Mouse (Mus musculus): Measurements from ENCODE around the gene Spata16. TPM values are rescaled to one million over a fixed set of nuclear protein-coding genes. Genes with fewer than 3 reads are reported as not detected.

Spata16 gene
- polyA plus RNA-seq, 1 experiment from 2014 or later: not detected

- H3K4me2 ChIP-seq (replicated peaks; ENCODE audit: low read depth, low read length): no peak overlapping the region
- H3K4me1 ChIP-seq (ENCODE audit: insufficient read depth, low read length): no peaks in the 10 kb centered on the region
- WGBS: 89% methylated on average over 2 of the region's 2 CpGs
- H3K36me3 ChIP-seq (ENCODE audit: insufficient read depth, low read length): no peaks in the 10 kb centered on the region
- no peak overlapping the region for H3K9ac ChIP-seq (replicated peaks; ENCODE audit: low read length)
- H3K27me3 ChIP-seq (ENCODE audit: insufficient read depth, low read length): no peaks in the 10 kb centered on the region
- no peaks in the 10 kb centered on the region for H3K9me3 ChIP-seq (ENCODE audit: low read length)
- no peak for ATAC-seq (ENCODE audit: low FRiP score, low TSS enrichment)
- no peak overlapping the region for H3K27ac ChIP-seq (ENCODE audit: low read length)
- no peak overlapping the region for H3K4me3 ChIP-seq (ENCODE audit: low read length)
Measured at GRCm38 (mm10) chr3:26874706-26875105, 237.3 kb downstream of the Spata16 start.

GRCm38 (mm10) chr3:26877291-26877690 is 239.9 kb downstream of the Spata16 start:
- whole genome bisulfite sequencing: 65% methylated on average over 2 of the region's 2 CpGs
- Histone ChIP-seq H3K36me3 (ENCODE audit: insufficient read depth, low read length) (no peaks in the 10 kb centered on the region), H3K27ac (ENCODE audit: low read length) (no peak overlapping the region), H3K4me1 (ENCODE audit: insufficient read depth, low read length) (no peaks in the 10 kb centered on the region), H3K9me3 (ENCODE audit: low read length) (no peaks in the 10 kb centered on the region), H3K27me3 (ENCODE audit: insufficient read depth, low read length) (no peaks in the 10 kb centered on the region), H3K4me2 (replicated peaks; ENCODE audit: low read depth, low read length) (no peak overlapping the region), H3K9ac (replicated peaks; ENCODE audit: low read length) (no peak overlapping the region), H3K4me3 (ENCODE audit: low read length) (no peak overlapping the region)
- no peak for ATAC-seq (ENCODE audit: low FRiP score, low TSS enrichment)

- H3K27me3 ChIP-seq (ENCODE audit: insufficient read depth, low read length): no peaks in the 10 kb centered on the region
- no peaks in the 10 kb centered on the region for H3K9me3 ChIP-seq (ENCODE audit: low read length)
- no peak overlapping the region for H3K4me3 ChIP-seq (ENCODE audit: low read length)
- WGBS: 93% methylated on average over 1 of the region's 1 CpGs
- ATAC-seq (ENCODE audit: low FRiP score, low TSS enrichment): no peak
- H3K36me3 ChIP-seq (ENCODE audit: insufficient read depth, low read length): no peaks in the 10 kb centered on the region
- no peaks in the 10 kb centered on the region for H3K4me1 ChIP-seq (ENCODE audit: insufficient read depth, low read length)
- no peak overlapping the region for H3K9ac ChIP-seq (replicated peaks; ENCODE audit: low read length)
- no peak overlapping the region for H3K4me2 ChIP-seq (replicated peaks; ENCODE audit: low read depth, low read length)
- H3K27ac ChIP-seq (ENCODE audit: low read length): no peak overlapping the region
Measured at GRCm38 (mm10) chr3:26916607-26917006, 279.2 kb downstream of the Spata16 start.

GRCm38 (mm10) chr3:26920986-26921385 is 283.6 kb downstream of the Spata16 start:
- WGBS: 63% methylated on average over 7 of the region's 7 CpGs
- H3K9me3 ChIP-seq (ENCODE audit: low read length): peaks cover 3% of the 10 kb centered on the region; the same call in 1 of the 2 replicates
- no peak for ATAC-seq (ENCODE audit: low FRiP score, low TSS enrichment)
- H3K4me1 ChIP-seq (ENCODE audit: insufficient read depth, low read length): no peaks in the 10 kb centered on the region
- no peak overlapping the region for H3K27ac ChIP-seq (ENCODE audit: low read length)
- H3K27me3 ChIP-seq (ENCODE audit: insufficient read depth, low read length): no peaks in the 10 kb centered on the region
- no peak overlapping the region for H3K4me3 ChIP-seq (ENCODE audit: low read length)
- no peak overlapping the region for H3K4me2 ChIP-seq (replicated peaks; ENCODE audit: low read depth, low read length)
- no peaks in the 10 kb centered on the region for H3K36me3 ChIP-seq (ENCODE audit: insufficient read depth, low read length)
- H3K9ac ChIP-seq (replicated peaks; ENCODE audit: low read length): no peak overlapping the region

GRCm38 (mm10) chr3:26921576-26921975 is 284.2 kb downstream of the Spata16 start:
- Histone ChIP-seq H3K4me3 (ENCODE audit: low read length) (no peak overlapping the region), H3K4me2 (replicated peaks; ENCODE audit: low read depth, low read length) (no peak overlapping the region), H3K4me1 (ENCODE audit: insufficient read depth, low read length) (no peaks in the 10 kb centered on the region), H3K36me3 (ENCODE audit: insufficient read depth, low read length) (no peaks in the 10 kb centered on the region), H3K9me3 (ENCODE audit: low read length) (peaks cover 3% of the 10 kb centered on the region; the same call in 1 of the 2 replicates), H3K9ac (replicated peaks; ENCODE audit: low read length) (no peak overlapping the region), H3K27me3 (ENCODE audit: insufficient read depth, low read length) (no peaks in the 10 kb centered on the region), H3K27ac (ENCODE audit: low read length) (no peak overlapping the region)
- 87% methylated on average over 2 of the region's 2 CpGs for WGBS
- no peak for ATAC-seq (ENCODE audit: low FRiP score, low TSS enrichment)

GRCm38 (mm10) chr3:26923391-26923790 is 286.0 kb downstream of the Spata16 start:
- Histone ChIP-seq H3K9me3 (ENCODE audit: low read length) (peaks cover 3% of the 10 kb centered on the region; the same call in 1 of the 2 replicates), H3K4me3 (ENCODE audit: low read length) (no peak overlapping the region), H3K27me3 (ENCODE audit: insufficient read depth, low read length) (no peaks in the 10 kb centered on the region), H3K4me2 (replicated peaks; ENCODE audit: low read depth, low read length) (no peak overlapping the region), H3K9ac (replicated peaks; ENCODE audit: low read length) (no peak overlapping the region), H3K27ac (ENCODE audit: low read length) (no peak overlapping the region), H3K4me1 (ENCODE audit: insufficient read depth, low read length) (no peaks in the 10 kb centered on the region), H3K36me3 (ENCODE audit: insufficient read depth, low read length) (no peaks in the 10 kb centered on the region)
- 79% methylated on average over 5 of the region's 5 CpGs for WGBS
- ATAC-seq (ENCODE audit: low FRiP score, low TSS enrichment): no peak

GRCm38 (mm10) chr3:26924212-26924611 is 286.8 kb downstream of the Spata16 start:
- H3K4me2 ChIP-seq (replicated peaks; ENCODE audit: low read depth, low read length): no peak overlapping the region
- H3K9ac ChIP-seq (replicated peaks; ENCODE audit: low read length): no peak overlapping the region
- no peaks in the 10 kb centered on the region for H3K36me3 ChIP-seq (ENCODE audit: insufficient read depth, low read length)
- ATAC-seq (ENCODE audit: low FRiP score, low TSS enrichment): no peak
- 69% methylated on average over 3 of the region's 3 CpGs for WGBS
- no peak overlapping the region for H3K4me3 ChIP-seq (ENCODE audit: low read length)
- no peaks in the 10 kb centered on the region for H3K27me3 ChIP-seq (ENCODE audit: insufficient read depth, low read length)
- H3K9me3 ChIP-seq (ENCODE audit: low read length): peaks cover 3% of the 10 kb centered on the region; the same call in 1 of the 2 replicates
- no peak overlapping the region for H3K27ac ChIP-seq (ENCODE audit: low read length)
- H3K4me1 ChIP-seq (ENCODE audit: insufficient read depth, low read length): no peaks in the 10 kb centered on the region

GRCm38 (mm10) chr3:26933079-26933478 is 295.7 kb downstream of the Spata16 start:
- no peak overlapping the region for H3K9ac ChIP-seq (replicated peaks; ENCODE audit: low read length)
- H3K4me1 ChIP-seq (ENCODE audit: insufficient read depth, low read length): no peaks in the 10 kb centered on the region
- no peak overlapping the region for H3K4me2 ChIP-seq (replicated peaks; ENCODE audit: low read depth, low read length)
- H3K27ac ChIP-seq (ENCODE audit: low read length): no peak overlapping the region
- no peak for ATAC-seq (ENCODE audit: low FRiP score, low TSS enrichment)
- no peaks in the 10 kb centered on the region for H3K36me3 ChIP-seq (ENCODE audit: insufficient read depth, low read length)
- 72% methylated on average over 3 of the region's 3 CpGs for WGBS
- no peaks in the 10 kb centered on the region for H3K27me3 ChIP-seq (ENCODE audit: insufficient read depth, low read length)
- no peak overlapping the region for H3K4me3 ChIP-seq (ENCODE audit: low read length)
- no peaks in the 10 kb centered on the region for H3K9me3 ChIP-seq (ENCODE audit: low read length)

GRCm38 (mm10) chr3:26936897-26937590 is 299.6 kb downstream of the Spata16 start:
- Histone ChIP-seq H3K27ac (ENCODE audit: low read length) (no peak overlapping the region), H3K4me3 (ENCODE audit: low read length) (no peak overlapping the region), H3K9ac (replicated peaks; ENCODE audit: low read length) (no peak overlapping the region), H3K36me3 (ENCODE audit: insufficient read depth, low read length) (no peaks in the 10 kb centered on the region), H3K4me2 (replicated peaks; ENCODE audit: low read depth, low read length) (no peak overlapping the region), H3K4me1 (ENCODE audit: insufficient read depth, low read length) (no peaks in the 10 kb centered on the region), H3K9me3 (ENCODE audit: low read length) (no peaks in the 10 kb centered on the region), H3K27me3 (ENCODE audit: insufficient read depth, low read length) (no peaks in the 10 kb centered on the region)
- ATAC-seq (ENCODE audit: low FRiP score, low TSS enrichment): no peak
- 60% methylated on average over 22 of the region's 22 CpGs for WGBS

GRCm38 (mm10) chr3:26966776-26967175 is 329.4 kb downstream of the Spata16 start:
- Histone ChIP-seq H3K4me3 (ENCODE audit: low read length) (no peak overlapping the region), H3K4me2 (replicated peaks; ENCODE audit: low read depth, low read length) (no peak overlapping the region), H3K27me3 (ENCODE audit: insufficient read depth, low read length) (no peaks in the 10 kb centered on the region), H3K9ac (replicated peaks; ENCODE audit: low read length) (no peak overlapping the region), H3K9me3 (ENCODE audit: low read length) (no peaks in the 10 kb centered on the region), H3K27ac (ENCODE audit: low read length) (no peak overlapping the region), H3K4me1 (ENCODE audit: insufficient read depth, low read length) (no peaks in the 10 kb centered on the region), H3K36me3 (ENCODE audit: insufficient read depth, low read length) (no peaks in the 10 kb centered on the region)
- 83% methylated on average over 5 of the region's 5 CpGs for WGBS
- no peak for ATAC-seq (ENCODE audit: low FRiP score, low TSS enrichment)
